Mouse (Mus musculus): Measurements from ENCODE around the gene Rps10.

DNA sequence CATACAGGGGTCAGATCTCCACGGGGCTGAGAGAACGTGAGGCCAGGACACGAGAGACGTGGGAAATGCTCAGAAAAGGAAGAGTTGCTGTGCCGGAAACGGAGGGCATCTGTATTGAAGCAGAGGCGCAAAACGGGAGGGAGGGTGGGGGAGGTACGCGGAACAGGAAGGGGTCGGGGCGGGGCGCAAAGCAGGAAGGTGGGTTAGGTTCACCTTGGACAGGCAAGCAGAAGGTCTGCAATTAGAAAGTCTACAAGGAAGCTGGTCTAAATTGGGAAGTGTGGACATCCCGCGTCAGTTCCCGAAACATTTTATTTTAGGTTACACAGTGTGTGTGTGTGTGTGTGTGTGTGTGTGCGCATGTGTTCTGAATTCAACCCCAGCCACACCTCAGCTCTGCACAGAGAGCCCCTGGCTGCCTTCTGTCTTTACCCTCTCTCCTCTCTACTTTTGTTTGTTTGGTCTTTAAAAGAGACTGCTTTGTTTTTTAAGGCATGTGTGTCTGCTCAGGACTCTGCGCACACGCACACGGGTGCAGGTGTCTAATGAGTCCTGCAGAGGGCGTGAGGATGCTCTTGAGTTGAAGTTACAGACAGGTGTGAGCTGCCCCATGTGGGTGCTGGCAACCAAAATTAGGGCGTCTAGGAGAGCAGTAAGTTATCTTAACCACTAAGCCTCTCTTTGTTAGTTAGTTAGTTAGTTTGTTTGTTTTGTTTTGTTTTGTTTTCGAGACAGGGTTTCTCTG is 15.7 kb upstream of the Rps10 start:
- TF ChIP-seq CTCF (IDR thresholded peaks at IDR 0.05; ENCODE audit: insufficient read depth, low read depth, low read length) (no peak), POLR2A (IDR thresholded peaks at IDR 0.05; ENCODE audit: insufficient read depth, low read depth, low read length) (no peak)

Data from olfactory bulb, adult 2 months (tissue).